Mouse (Mus musculus) myocyte (in vitro differentiated cells): ENCODE data around the gene Dek.

ENCODE experiments used
- CEBPB ChIP-seq: IDR thresholded peaks from 2 replicates; pipeline ENCODE4 v1.6.1; 2011; ENCODE audit warnings: mild to moderate bottlenecking, moderate library complexity; ENCODE audit not compliant: poor library complexity, insufficient read depth, severe bottlenecking
- USF1 ChIP-seq: IDR thresholded peaks from one replicate; pipeline ENCODE4 v1.6.1; 2011; ENCODE audit warnings: low read depth, mild to moderate bottlenecking, control low read depth, moderate library complexity

GRCm38 (mm10) chr13:47096591-47096990, 9.4 kb downstream of the Dek start:
- TF ChIP-seq USF1: no peak
- TF ChIP-seq CEBPB: no peak
